Mouse (Mus musculus): ENCODE measurements at regions not wholly inside any gene's neighbourhood (a gene's known extent, or its start where the extent isn't known, plus 50 kb on each side); places are given as distances from the start of the nearest gene placed in this dataset.

GRCm38 (mm10) chr17:85853156-85853555 lies 165.1 kb upstream of the Six2 start:
- 73% methylated on average over 5 of the region's 5 CpGs for WGBS
- Histone ChIP-seq H3K36me3 (replicated peaks; ENCODE audit: control insufficient read depth, insufficient read depth, low read length) (no peaks in the 10 kb centered on the region), H3K27me3 (ENCODE audit: control insufficient read depth, insufficient read depth, low read length) (no peaks in the 10 kb centered on the region), H3K27ac (ENCODE audit: low read depth) (no peak overlapping the region), H3K4me3 (ENCODE audit: low read depth, low read length) (no peak overlapping the region), H3K4me2 (ENCODE audit: low read depth, low read length) (no peak overlapping the region), H3K9ac (replicated peaks; ENCODE audit: low read depth, low read length) (no peak overlapping the region), H3K9me3 (replicated peaks; ENCODE audit: control insufficient read depth, low read length) (no peaks in the 10 kb centered on the region), H3K4me1 (ENCODE audit: control insufficient read depth, insufficient read depth) (0 out of 2 replicates have a peak, but pooled peaks cover under 1% of the 10 kb centered on the region)
- ATAC-seq (ENCODE audit: insufficient read depth, low read depth): no peak
- TF ChIP-seq CTCF (IDR thresholded peaks at IDR 0.05; ENCODE audit: low read depth) (no peak), EP300 (IDR thresholded peaks at IDR 0.05; ENCODE audit: low read depth) (no peak)
- no peak for DNase-seq (ENCODE audit: low spot score)

- DNase-seq (ENCODE audit: low spot score) (no peak), ATAC-seq (ENCODE audit: insufficient read depth, low read depth) (no peak)
- Histone ChIP-seq H3K9ac (replicated peaks; ENCODE audit: low read depth, low read length) (no peak overlapping the region), H3K4me2 (ENCODE audit: low read depth, low read length) (no peak overlapping the region), H3K4me3 (ENCODE audit: low read depth, low read length) (no peak overlapping the region), H3K27ac (ENCODE audit: low read depth) (no peak overlapping the region), H3K4me1 (ENCODE audit: control insufficient read depth, insufficient read depth) (no peaks in the 10 kb centered on the region), H3K36me3 (replicated peaks; ENCODE audit: control insufficient read depth, insufficient read depth, low read length) (no peaks in the 10 kb centered on the region), H3K27me3 (ENCODE audit: control insufficient read depth, insufficient read depth, low read length) (no peaks in the 10 kb centered on the region), H3K9me3 (replicated peaks; ENCODE audit: control insufficient read depth, low read length) (no peaks in the 10 kb centered on the region)
- no peak for TF ChIP-seq CTCF (IDR thresholded peaks at IDR 0.05; ENCODE audit: low read depth)
- no peak for TF ChIP-seq EP300 (IDR thresholded peaks at IDR 0.05; ENCODE audit: low read depth)
- WGBS: 86% methylated on average over 3 of the region's 3 CpGs
Observed at GRCm38 (mm10) chr17:85848526-85848925, 160.5 kb upstream of the Six2 start.

- ATAC-seq (ENCODE audit: insufficient read depth, low read depth): no peak
Observed at GRCm38 (mm10) chr17:85847756-85848155, 159.7 kb upstream of the Six2 start.

GRCm38 (mm10) chr17:85845059-85845458 lies 157.0 kb upstream of the Six2 start:
- Histone ChIP-seq H3K9ac (replicated peaks; ENCODE audit: low read depth, low read length) (no peak overlapping the region), H3K27ac (ENCODE audit: low read depth) (no peak overlapping the region), H3K9me3 (replicated peaks; ENCODE audit: control insufficient read depth, low read length) (no peaks in the 10 kb centered on the region), H3K36me3 (replicated peaks; ENCODE audit: control insufficient read depth, insufficient read depth, low read length) (no peaks in the 10 kb centered on the region), H3K4me2 (ENCODE audit: low read depth, low read length) (no peak overlapping the region), H3K4me1 (ENCODE audit: control insufficient read depth, insufficient read depth) (no peaks in the 10 kb centered on the region), H3K4me3 (ENCODE audit: low read depth, low read length) (no peak overlapping the region), H3K27me3 (ENCODE audit: control insufficient read depth, insufficient read depth, low read length) (no peaks in the 10 kb centered on the region)
- WGBS: 71% methylated on average over 6 of the region's 6 CpGs
- no peak for DNase-seq (ENCODE audit: low spot score)
- TF ChIP-seq EP300 (IDR thresholded peaks at IDR 0.05; ENCODE audit: low read depth): no peak
- no peak for TF ChIP-seq CTCF (IDR thresholded peaks at IDR 0.05; ENCODE audit: low read depth)
- no peak for ATAC-seq (ENCODE audit: insufficient read depth, low read depth)

More at GRCm38 (mm10) chr17:85847756-85848155, 159.7 kb upstream of the Six2 start:
- Histone ChIP-seq H3K4me3 (ENCODE audit: low read depth, low read length) (no peak overlapping the region), H3K27me3 (ENCODE audit: control insufficient read depth, insufficient read depth, low read length) (no peaks in the 10 kb centered on the region), H3K4me2 (ENCODE audit: low read depth, low read length) (no peak overlapping the region), H3K9ac (replicated peaks; ENCODE audit: low read depth, low read length) (no peak overlapping the region), H3K9me3 (replicated peaks; ENCODE audit: control insufficient read depth, low read length) (no peaks in the 10 kb centered on the region), H3K4me1 (ENCODE audit: control insufficient read depth, insufficient read depth) (no peaks in the 10 kb centered on the region), H3K36me3 (replicated peaks; ENCODE audit: control insufficient read depth, insufficient read depth, low read length) (no peaks in the 10 kb centered on the region), H3K27ac (ENCODE audit: low read depth) (no peak overlapping the region)
- TF ChIP-seq CTCF (IDR thresholded peaks at IDR 0.05; ENCODE audit: low read depth) (no peak), EP300 (IDR thresholded peaks at IDR 0.05; ENCODE audit: low read depth) (no peak)
- WGBS: 69% methylated on average over 7 of the region's 7 CpGs
- DNase-seq (ENCODE audit: low spot score): no peak

GRCm38 (mm10) chr17:85844486-85844885 lies 156.4 kb upstream of the Six2 start:
- H3K27ac ChIP-seq (ENCODE audit: low read depth): no peak overlapping the region
- no peaks in the 10 kb centered on the region for H3K9me3 ChIP-seq (replicated peaks; ENCODE audit: control insufficient read depth, low read length)
- DNase-seq (ENCODE audit: low spot score) (no peak), ATAC-seq (ENCODE audit: insufficient read depth, low read depth) (no peak)
- no peaks in the 10 kb centered on the region for H3K27me3 ChIP-seq (ENCODE audit: control insufficient read depth, insufficient read depth, low read length)
- H3K4me3 ChIP-seq (ENCODE audit: low read depth, low read length): no peak overlapping the region
- no peak overlapping the region for H3K9ac ChIP-seq (replicated peaks; ENCODE audit: low read depth, low read length)
- H3K4me2 ChIP-seq (ENCODE audit: low read depth, low read length): no peak overlapping the region
- TF ChIP-seq CTCF (IDR thresholded peaks at IDR 0.05; ENCODE audit: low read depth): no peak
- TF ChIP-seq EP300 (IDR thresholded peaks at IDR 0.05; ENCODE audit: low read depth): no peak
- 82% methylated on average over 13 of the region's 13 CpGs for WGBS
- H3K36me3 ChIP-seq (replicated peaks; ENCODE audit: control insufficient read depth, insufficient read depth, low read length): no peaks in the 10 kb centered on the region
- H3K4me1 ChIP-seq (ENCODE audit: control insufficient read depth, insufficient read depth): no peaks in the 10 kb centered on the region

- no peak overlapping the region for H3K4me2 ChIP-seq (ENCODE audit: low read depth, low read length)
- ATAC-seq (ENCODE audit: insufficient read depth, low read depth) (no peak), DNase-seq (ENCODE audit: low spot score) (no peak)
- no peaks in the 10 kb centered on the region for H3K4me1 ChIP-seq (ENCODE audit: control insufficient read depth, insufficient read depth)
- H3K36me3 ChIP-seq (replicated peaks; ENCODE audit: control insufficient read depth, insufficient read depth, low read length): no peaks in the 10 kb centered on the region
- TF ChIP-seq EP300 (IDR thresholded peaks at IDR 0.05; ENCODE audit: low read depth): no peak
- 90% methylated on average over 19 of the region's 19 CpGs for WGBS
- no peak overlapping the region for H3K4me3 ChIP-seq (ENCODE audit: low read depth, low read length)
- peaks cover 11% of the 10 kb centered on the region; the same call in 1 of the 2 replicates for H3K9me3 ChIP-seq (replicated peaks; ENCODE audit: control insufficient read depth, low read length)
- H3K27me3 ChIP-seq (ENCODE audit: control insufficient read depth, insufficient read depth, low read length): no peaks in the 10 kb centered on the region
- H3K27ac ChIP-seq (ENCODE audit: low read depth): no peak overlapping the region
- H3K9ac ChIP-seq (replicated peaks; ENCODE audit: low read depth, low read length): no peak overlapping the region
Observed at GRCm38 (mm10) chr17:85823036-85823435, 135.0 kb upstream of the Six2 start.
